Mouse (Mus musculus): ENCODE data around the gene Mum1.

Gene Mum1

DNA sequence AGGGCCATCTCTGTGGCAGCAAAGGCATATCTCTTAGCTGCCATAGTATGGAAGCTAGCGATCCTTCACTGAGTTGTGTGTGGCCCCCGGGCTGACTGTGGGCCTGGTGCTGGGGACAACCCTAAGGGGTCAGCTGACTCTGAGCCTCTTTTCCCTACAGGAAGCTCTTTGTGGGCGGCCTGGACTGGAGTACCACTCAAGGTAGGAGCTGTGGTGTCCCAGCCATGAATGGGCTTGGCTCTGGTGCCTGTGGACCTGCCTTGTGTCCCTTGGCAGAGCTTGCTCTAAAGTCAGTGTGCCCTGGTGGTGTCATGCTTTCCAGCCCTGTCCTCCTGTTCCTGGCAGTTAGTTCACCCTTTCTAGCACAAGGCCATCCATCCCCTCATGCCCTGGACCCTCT lies 47.6 kb downstream of the Mum1 start:
- DNase-seq = no peak

DNA sequence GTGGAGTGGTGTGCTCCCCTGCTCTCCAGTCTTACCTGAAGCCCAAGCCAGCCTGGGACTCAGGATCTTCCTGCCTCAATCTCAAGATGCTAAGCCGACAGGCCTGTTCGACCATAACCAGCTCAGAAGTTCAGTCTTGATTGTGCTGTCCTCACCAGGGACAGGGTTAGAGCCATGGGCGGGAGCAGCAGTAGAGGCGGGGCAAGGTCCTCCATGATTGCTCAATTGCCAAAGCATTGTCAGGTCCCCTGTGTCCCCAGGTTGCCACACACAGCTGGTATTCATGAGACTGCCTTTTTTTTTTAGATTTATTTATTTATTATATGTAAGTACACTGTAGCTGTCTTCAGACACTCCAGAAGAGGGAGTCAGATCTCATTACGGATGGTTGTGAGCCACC lies 50.0 kb downstream of the Mum1 start:
- no peak for DNase-seq

DNA sequence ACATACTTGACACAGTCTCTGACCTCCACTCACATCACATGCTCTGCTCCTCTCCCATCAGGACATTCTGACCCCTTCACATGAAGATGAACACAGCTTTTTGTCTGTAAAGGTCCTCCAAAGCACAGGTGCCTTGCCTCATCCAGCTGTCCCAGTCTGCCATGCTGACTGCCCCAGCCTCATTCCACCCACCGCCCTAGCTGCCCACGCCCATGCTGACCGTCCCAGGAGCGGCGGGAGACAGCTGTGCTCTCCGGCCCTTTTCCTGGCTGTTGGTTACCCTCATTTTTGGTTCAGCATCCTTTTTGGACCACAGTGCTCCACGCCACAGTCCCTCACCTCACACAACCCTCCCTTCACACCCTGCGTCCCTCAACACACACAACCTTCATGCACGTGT lies 52.2 kb downstream of the Mum1 start:
- no peak for DNase-seq

DNA sequence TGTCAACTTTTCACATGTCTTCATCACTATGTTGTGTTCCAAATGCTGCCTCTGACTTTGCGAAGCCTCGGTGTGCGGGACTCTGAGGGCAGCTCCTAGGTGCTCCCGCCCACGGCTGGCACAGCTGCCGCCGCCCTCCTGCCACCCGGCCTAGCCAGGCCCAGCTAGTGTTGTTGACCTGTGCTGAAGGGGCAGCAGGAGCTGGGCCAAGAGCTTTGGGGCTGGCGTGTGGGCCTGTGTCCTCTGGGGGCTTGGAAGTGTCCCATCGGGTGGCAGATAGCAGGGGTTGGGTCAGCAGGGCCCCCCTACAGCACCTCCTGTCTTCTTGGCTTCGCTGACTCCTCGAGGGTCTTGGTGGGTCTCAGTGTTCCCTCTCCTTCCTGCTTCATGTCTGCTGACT lies 53.0 kb downstream of the Mum1 start:
- DNase-seq = no peak

DNA sequence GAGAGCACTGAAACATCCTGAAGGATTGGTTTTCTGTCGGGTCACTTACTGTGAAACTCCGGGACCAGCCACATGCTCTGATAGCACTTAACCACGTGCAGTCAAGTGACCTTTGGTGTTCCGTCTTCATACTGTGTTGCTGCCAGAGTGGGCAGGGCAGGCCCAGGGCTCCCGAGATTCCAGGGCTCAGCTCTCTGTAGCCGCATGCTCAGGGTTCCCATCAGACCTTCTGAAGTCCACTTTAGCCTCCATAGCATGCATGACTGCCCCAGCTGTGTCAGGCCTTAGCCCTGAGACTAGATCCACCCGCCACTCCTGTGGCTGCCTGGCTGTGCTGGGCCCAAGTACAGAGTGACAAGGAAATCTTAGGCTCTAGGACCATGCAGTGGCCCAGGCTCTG lies 55.1 kb downstream of the Mum1 start:
- peak; percentile 81 for DNase-seq

DNA sequence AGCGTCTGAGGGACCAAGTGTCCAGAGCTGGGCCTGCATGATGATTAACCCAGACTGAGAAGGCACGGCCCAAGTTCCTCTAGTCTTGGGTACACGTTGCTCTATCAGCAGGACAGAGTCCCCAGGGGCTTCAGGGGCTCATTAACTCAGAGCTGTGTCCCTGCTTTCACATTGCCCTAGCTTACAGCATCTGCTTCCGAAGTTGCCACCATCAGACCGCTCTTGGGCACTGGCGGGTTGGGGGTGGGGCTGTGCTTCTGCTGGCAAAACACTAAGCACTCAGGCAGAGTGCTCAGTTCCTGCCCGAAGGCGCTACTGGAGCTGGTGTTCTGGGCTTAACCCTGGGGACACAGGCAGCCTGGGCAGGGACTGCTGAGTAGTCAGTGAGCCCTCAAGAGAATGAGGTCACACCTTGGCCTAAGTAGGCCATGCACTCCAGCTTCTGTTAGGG lies 55.7 kb downstream of the Mum1 start:
- peak; percentile 73 for DNase-seq

DNA sequence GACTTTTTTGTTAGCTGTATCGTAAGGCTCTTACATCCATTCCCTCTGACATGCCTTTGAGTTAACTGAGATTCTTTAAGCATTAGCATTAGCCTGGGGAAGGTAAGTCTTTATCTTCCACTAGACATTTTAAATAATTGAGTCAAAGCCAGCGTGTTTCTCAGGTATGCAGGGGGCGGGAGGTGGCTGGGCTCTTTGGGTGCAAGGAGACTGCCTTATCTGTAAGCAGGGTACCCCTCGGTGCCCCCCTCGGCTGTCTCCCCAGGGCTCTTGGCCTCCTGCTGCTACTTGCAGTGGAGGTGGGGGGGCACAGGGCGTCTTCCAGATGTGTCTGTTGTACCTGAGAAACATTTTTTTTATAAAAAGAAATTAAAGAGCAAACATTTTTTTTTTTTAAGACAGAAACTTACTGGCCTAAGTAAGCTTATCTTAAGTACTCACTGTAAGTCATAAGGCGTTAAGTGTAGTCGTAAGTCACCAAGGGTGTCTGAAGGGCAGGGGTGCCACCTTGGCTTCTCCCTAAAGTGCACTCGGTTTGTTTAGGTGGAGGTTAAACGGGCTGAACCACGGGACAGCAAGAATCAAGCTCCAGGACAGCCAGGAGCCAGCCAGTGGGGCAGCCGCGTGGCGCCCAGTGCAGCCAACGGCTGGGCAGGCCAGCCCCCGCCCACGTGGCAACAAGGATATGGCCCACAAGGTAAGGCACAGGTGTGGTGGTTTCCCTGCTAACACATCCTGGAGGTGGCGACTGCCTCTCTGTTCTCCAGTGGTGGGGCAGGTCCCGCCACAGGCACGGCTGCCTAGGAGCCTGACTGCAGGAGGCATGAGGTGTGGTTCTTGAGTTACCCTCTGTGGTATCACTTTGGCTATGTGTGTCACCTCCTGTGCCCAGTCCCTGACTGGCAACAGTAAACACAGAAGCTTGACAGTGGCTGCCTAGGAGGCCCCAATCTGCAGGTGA lies 56.5 kb downstream of the Mum1 start:
- no peak for DNase-seq

DNA sequence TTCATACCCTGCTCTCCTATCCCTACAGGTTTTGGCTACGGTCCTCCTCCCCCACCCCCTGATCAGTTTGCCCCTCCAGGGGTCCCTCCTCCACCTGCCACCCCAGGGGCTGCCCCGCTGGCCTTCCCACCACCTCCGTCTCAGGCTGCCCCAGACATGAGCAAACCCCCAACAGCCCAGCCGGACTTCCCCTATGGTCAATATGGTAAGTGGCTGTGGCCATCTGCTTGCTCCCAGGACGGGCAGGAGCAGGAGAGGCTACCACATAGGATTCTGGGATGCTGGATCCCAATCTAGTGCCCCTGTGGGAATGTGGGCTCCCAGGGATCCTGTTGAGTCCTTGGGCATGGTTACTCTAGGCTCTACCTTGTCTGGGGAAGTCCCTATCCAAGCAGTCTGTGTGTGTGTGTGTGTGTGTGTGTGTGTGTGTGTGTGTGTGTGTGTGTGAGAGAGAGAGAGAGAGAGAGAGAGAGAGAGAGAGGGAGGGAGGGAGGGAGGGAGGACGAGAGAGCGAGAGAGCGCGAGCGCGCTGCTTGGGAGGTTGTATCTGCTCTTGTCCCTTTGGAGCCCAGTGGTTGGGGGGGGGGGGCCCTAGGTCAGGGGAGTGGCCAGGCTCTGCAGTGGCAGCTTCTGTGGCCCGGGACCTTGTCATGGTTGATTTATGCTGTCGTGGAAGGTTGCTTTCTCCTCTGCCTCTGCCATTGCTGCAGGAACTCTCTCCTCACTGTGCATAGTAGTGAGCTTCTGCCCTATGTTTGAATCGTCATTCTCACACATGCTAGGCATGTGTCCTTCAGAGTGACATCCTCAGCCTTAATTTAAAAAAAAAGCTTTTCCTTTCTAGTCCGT lies 59.2 kb downstream of the Mum1 start:
- DNase-seq = no peak

DNA sequence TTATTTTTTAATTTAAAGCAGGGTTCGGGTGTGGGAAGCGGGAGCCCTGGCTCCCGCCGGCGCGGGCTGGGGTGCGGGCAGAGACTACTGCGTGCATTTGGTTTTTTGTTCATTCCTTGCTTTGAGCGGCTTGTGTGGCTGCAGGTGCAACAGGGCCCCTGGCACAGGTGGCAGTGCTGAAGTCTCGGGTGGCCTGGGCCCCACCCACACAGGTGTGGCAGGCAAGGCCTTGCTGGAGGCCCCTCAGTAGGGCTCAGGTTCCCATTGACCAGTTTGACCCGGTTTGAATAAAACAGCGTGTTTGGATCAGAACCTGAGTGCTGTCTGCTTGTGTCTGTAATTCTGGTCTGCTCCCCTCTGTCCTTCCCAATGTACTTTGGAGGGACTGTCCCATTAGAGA lies 61.9 kb downstream of the Mum1 start:
- DNase-seq = no peak

DNA sequence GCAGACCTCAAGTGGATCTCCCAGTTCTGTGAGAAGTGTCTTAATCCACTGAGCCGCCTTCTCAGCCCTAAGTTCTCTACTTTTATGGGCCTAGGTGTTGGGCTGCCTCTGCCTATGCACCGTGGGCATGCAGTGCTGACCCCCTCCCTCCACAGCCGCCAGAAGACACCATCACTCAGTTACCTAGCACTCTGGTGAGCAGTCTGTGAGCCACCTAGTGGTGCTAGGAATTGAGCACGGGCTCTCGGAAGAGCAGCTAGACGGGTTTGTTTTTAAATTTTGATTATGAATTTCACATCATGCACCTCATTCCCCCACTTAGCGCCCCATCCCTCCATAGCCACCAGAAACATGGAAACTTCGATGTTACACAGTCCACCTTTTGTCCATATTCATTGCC lies 62.4 kb downstream of the Mum1 start:
- DNase-seq = no peak

DNA sequence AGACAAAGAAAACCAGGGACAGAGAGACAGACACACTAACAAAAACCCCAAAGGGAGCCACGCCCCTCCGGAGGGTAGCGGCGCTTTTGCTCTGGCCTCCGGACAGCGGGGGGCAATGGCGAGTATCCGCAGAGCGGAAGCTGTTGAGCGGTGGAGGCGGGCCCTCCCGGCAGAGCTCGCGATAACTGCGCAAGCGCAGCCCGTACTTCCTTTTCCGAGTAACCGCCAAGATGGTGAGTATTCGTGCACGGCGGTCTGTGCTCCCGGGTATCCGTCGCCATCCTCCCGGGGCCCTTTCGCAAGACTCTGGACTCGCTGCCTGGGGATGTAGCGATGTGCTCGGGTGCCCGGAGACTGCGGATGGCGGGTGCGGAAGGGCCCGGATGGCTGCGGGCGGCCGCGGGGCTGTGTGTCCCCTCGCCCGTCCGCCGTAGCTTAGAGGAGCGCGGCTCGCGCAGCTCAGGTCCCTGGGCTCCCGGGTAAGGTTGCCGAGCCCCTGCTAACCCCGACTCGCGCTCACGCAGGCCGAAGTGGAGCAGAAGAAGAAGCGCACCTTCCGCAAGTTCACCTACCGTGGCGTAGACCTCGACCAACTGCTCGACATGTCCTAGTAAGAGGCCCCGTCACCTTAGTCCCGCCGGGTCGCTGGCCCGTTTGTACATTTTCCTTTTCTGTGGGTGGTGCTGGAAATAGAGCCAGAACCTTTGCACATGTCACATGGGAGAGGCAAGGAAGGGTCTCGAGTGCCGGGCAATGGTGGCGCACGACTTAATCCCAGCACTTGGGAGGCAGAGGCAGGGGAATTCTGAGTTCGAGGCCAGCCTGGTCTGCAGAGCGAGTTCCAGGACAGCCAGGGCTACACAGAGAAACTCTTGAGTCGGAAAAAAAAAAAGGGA lies 66.3 kb downstream of the Mum1 start, which contains the start of gene Rps15:
Gene Rps15, plus strand, starts transcription at position 203 of the 896 bp plus-strand sequence.
- peak; percentile 98 for DNase-seq

DNA sequence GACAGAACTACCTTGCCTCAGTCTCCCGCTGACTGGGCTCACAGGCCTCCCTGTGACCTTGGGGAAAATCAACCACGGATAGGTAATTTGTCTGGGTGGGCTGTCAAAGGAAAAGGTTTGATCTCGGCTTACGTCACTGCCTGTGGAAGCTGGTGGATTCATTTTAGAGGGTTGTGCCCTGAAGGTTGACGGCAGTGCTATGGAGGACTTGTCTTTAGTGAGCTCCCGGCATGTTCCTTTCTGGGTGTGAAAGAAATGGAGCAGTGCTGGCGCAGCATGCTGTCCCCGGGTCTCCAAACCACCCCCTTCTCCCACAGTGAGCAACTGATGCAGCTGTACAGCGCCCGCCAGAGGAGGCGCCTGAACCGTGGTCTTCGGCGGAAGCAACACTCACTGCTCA lies 67.1 kb downstream of the Mum1 start:
- no peak for DNase-seq
